Mouse (Mus musculus) liver, postnatal 0 days (tissue): ENCODE measurements around the gene Uhrf1bp1. TPM values are rescaled to one million over a fixed set of nuclear protein-coding genes. Genes with fewer than 3 reads are reported as not detected.
A peak's percentile ranks its signal among the peaks of the same experiment; 100 is the strongest.

Source experiments
- ATAC-seq: fragments of 200-750 bp; cut with Nextera tagmentation; 2 replicates; pipeline ENCODE4 v1.8.0; 2017; ENCODE audit warnings: mild to moderate bottlenecking, moderate library complexity
- DNase-seq: peaks from one replicate; pipeline ENCODE4 v3.0.0-alpha.2; 2016
- H3K27ac ChIP-seq: fragments of 300-500 bp; sonication (generic); 2 replicates; pipeline ENCODE4 v1.5.1; 2014; ENCODE audit warnings: antibody characterized with exemption, moderate library complexity, mild to moderate bottlenecking, low read depth
- H3K27me3 ChIP-seq: fragments of 300-500 bp; sonication (generic); 2 replicates; pipeline ENCODE4 v1.6.1; 2014; ENCODE audit warnings: low read length, control low read depth, mixed read lengths; ENCODE audit not compliant: insufficient read depth
- H3K36me3 ChIP-seq: fragments of 300-500 bp; sonication (generic); replicated peaks from 2 replicates; pipeline ENCODE4 v1.6.1; 2014; ENCODE audit warnings: mild to moderate bottlenecking, control low read depth, low read length, moderate library complexity, mixed read lengths; ENCODE audit not compliant: insufficient read depth
- H3K4me1 ChIP-seq: fragments of 300-500 bp; sonication (generic); 2 replicates; pipeline ENCODE4 v1.6.1; 2014; ENCODE audit warnings: antibody characterized with exemption, mild to moderate bottlenecking, control low read depth; ENCODE audit not compliant: insufficient read depth
- H3K4me2 ChIP-seq: fragments of 300-500 bp; sonication (generic); 2 replicates; pipeline ENCODE4 v1.6.1; 2014; ENCODE audit warnings: low read depth, mild to moderate bottlenecking, low read length, moderate library complexity, mixed read lengths
- H3K4me3 ChIP-seq: fragments of 300-500 bp; sonication (generic); 2 replicates; pipeline ENCODE4 v1.5.1; 2014; ENCODE audit warnings: low read depth, low read length
- H3K9ac ChIP-seq: fragments of 300-500 bp; sonication (generic); replicated peaks from 2 replicates; pipeline ENCODE4 v1.6.1; 2014; ENCODE audit warnings: mild to moderate bottlenecking, moderate library complexity
- H3K9me3 ChIP-seq: fragments of 300-500 bp; sonication (generic); 2 replicates; pipeline ENCODE4 v1.6.1; 2016; ENCODE audit warnings: mild to moderate bottlenecking, control low read depth, low read length, mixed read lengths
- CTCF ChIP-seq: sonication (generic); IDR thresholded peaks from 2 replicates; pipeline ENCODE4 v1.5.1; 2016; ENCODE audit warnings: antibody characterized with exemption, low read depth
- EP300 ChIP-seq: IDR thresholded peaks from 2 replicates; pipeline ENCODE4 v1.6.1; 2016; ENCODE audit warnings: antibody characterized with exemption, low read depth, mild to moderate bottlenecking
- whole genome bisulfite sequencing: fragments of 180-500 bp; shearing (Covaris S2); extraction: QIAGEN DNeasy Blood & Tissue Kit; methylation state at CpG from one replicate; pipeline ENCODE4 v1.1.7; 2014; ENCODE audit not compliant: insufficient replicate concordance; 5-methylcytosine and 5-hydroxymethylcytosine counted together
- polyA plus RNA-seq: library from polyadenylated mRNA; unstranded; fragments of >200 nt; fragmentation: Nextera tagmentation; extraction: Ambion mirVana; gene quantifications from 2 replicates; pipeline ENCODE4 v1.2.1, GENCODE M21; 2015

Uhrf1bp1 gene
- polyA plus RNA-seq, 1 experiment from 2014 or later: 2.2 TPM

- 53% methylated on average over 3 of the region's 3 CpGs for WGBS
- peak overlapping the region; percentile 36 for H3K27ac ChIP-seq
- H3K4me1 ChIP-seq: peaks cover 18% of the 10 kb centered on the region
- ATAC-seq (peak; percentile 59), DNase-seq (peak; percentile 49)
- TF ChIP-seq EP300 (no peak), CTCF (no peak)
- no peaks in the 10 kb centered on the region for H3K36me3 ChIP-seq
- no peak overlapping the region for H3K9ac ChIP-seq
- no peaks in the 10 kb centered on the region for H3K9me3 ChIP-seq
- no peak overlapping the region for H3K4me2 ChIP-seq
- no peak overlapping the region for H3K4me3 ChIP-seq
- no peaks in the 10 kb centered on the region for H3K27me3 ChIP-seq
Measured at GRCm38 (mm10) chr17:27935091-27935490, 78.8 kb downstream of the Uhrf1bp1 start.

GRCm38 (mm10) chr17:27937054-27937615 lies 80.9 kb downstream of the Uhrf1bp1 start:
- Histone ChIP-seq H3K36me3 (no peaks in the 10 kb centered on the region), H3K4me1 (peaks cover 18% of the 10 kb centered on the region), H3K9ac (no peak overlapping the region), H3K9me3 (no peaks in the 10 kb centered on the region), H3K27me3 (no peaks in the 10 kb centered on the region), H3K4me2 (no peak overlapping the region), H3K27ac (peak overlapping the region; percentile 62; the same call in 1 of the 2 replicates), H3K4me3 (no peak overlapping the region)
- WGBS: 70% methylated on average over 4 of the region's 4 CpGs
- ATAC-seq: no peak
- no peak for TF ChIP-seq EP300
- TF ChIP-seq CTCF: no peak
- DNase-seq: no peak

GRCm38 (mm10) chr17:27938121-27938754 lies 82.0 kb downstream of the Uhrf1bp1 start:
- no peaks in the 10 kb centered on the region for H3K27me3 ChIP-seq
- no peak overlapping the region for H3K4me3 ChIP-seq
- TF ChIP-seq EP300 (no peak), CTCF (no peak)
- 0 out of 2 replicates have a peak overlapping the region, but pooled peaks have one; percentile 13 for H3K4me2 ChIP-seq
- no peaks in the 10 kb centered on the region for H3K36me3 ChIP-seq
- H3K27ac ChIP-seq: peak overlapping the region; percentile 62
- WGBS: 63% methylated on average over 12 of the region's 12 CpGs
- H3K9me3 ChIP-seq: no peaks in the 10 kb centered on the region
- peaks cover 13% of the 10 kb centered on the region for H3K4me1 ChIP-seq
- DNase-seq (no peak), ATAC-seq (peak; percentile 13; the same call in 1 of the 2 replicates)
- H3K9ac ChIP-seq: no peak overlapping the region

- WGBS: 80% methylated on average over 5 of the region's 5 CpGs
- Histone ChIP-seq H3K4me1 (peaks cover 13% of the 10 kb centered on the region), H3K4me2 (no peak overlapping the region), H3K9me3 (no peaks in the 10 kb centered on the region), H3K4me3 (no peak overlapping the region), H3K27me3 (no peaks in the 10 kb centered on the region), H3K27ac (no peak overlapping the region), H3K9ac (no peak overlapping the region), H3K36me3 (no peaks in the 10 kb centered on the region)
- DNase-seq (no peak), ATAC-seq (no peak)
- TF ChIP-seq EP300 (no peak), CTCF (no peak)
Measured at GRCm38 (mm10) chr17:27939028-27939427, 82.8 kb downstream of the Uhrf1bp1 start.

GRCm38 (mm10) chr17:27940352-27940751 lies 84.1 kb downstream of the Uhrf1bp1 start:
- DNase-seq (no peak), ATAC-seq (no peak)

GRCm38 (mm10) chr17:27941178-27941577 lies 84.9 kb downstream of the Uhrf1bp1 start:
- 57% methylated on average over 5 of the region's 5 CpGs for WGBS
- Histone ChIP-seq H3K4me1 (peaks cover 16% of the 10 kb centered on the region), H3K4me2 (no peak overlapping the region), H3K36me3 (no peaks in the 10 kb centered on the region), H3K27ac (no peak overlapping the region), H3K9ac (no peak overlapping the region), H3K27me3 (no peaks in the 10 kb centered on the region), H3K9me3 (no peaks in the 10 kb centered on the region), H3K4me3 (no peak overlapping the region)
- DNase-seq (no peak), ATAC-seq (no peak)
- no peak for TF ChIP-seq CTCF
- TF ChIP-seq EP300: no peak

More at GRCm38 (mm10) chr17:27940352-27940751, 84.1 kb downstream of the Uhrf1bp1 start:
- Histone ChIP-seq H3K4me3 (no peak overlapping the region), H3K27me3 (no peaks in the 10 kb centered on the region), H3K9ac (no peak overlapping the region), H3K9me3 (no peaks in the 10 kb centered on the region), H3K4me1 (peaks cover 13% of the 10 kb centered on the region), H3K4me2 (no peak overlapping the region), H3K36me3 (no peaks in the 10 kb centered on the region), H3K27ac (no peak overlapping the region)
- TF ChIP-seq EP300 (no peak), CTCF (no peak)
- WGBS: 73% methylated on average over 4 of the region's 4 CpGs
